Mouse (Mus musculus): ENCODE measurements around the gene Lrrc8b. TPM values are rescaled to one million over a fixed set of nuclear protein-coding genes. Genes with fewer than 3 reads are reported as not detected.
A peak's percentile ranks its signal among the peaks of the same experiment; 100 is the strongest.

Lrrc8b gene
- polyA plus RNA-seq, 1 experiment, result 14.0 TPM

DNA sequence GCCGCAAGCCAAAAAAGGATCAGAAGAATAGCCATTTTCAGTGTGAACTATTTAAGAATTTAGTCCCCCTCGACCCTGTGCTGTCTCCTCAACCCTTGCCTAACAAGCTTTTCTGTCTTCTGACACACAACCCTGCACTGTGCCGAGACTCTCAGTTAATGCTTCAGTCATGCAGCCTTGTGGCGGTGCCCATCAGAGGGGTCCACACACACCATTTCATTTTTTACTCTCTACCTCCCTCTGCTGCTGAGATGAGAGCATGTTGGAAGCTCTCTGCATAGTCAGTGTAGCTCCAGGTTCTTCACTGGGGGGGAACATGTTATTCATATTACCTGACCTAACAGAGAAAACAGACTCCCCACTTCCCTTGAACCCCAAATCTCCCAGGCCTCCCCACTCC, 75.8 kb downstream of the Lrrc8b start:
- H3K27me3 ChIP-seq (ENCODE audit: control insufficient read depth, insufficient read depth, low read length, poor library complexity, severe bottlenecking), result no peaks in the 10 kb centered on the region
- H3K36me3 ChIP-seq (ENCODE audit: control insufficient read depth, insufficient read depth, low read length, poor library complexity, severe bottlenecking), result no peaks in the 10 kb centered on the region
- TF ChIP-seq CTCF (IDR thresholded peaks at IDR 0.05; ENCODE audit: low read depth, low read length) (peak; percentile 7), EP300 (IDR thresholded peaks at IDR 0.05; ENCODE audit: insufficient read depth, low read depth, low read length) (no peak), POLR2A (IDR thresholded peaks at IDR 0.05; ENCODE audit: insufficient read depth, low read length) (no peak)
- H3K9me3 ChIP-seq (replicated peaks; ENCODE audit: control insufficient read depth, insufficient read depth, low read length, poor library complexity, severe bottlenecking), result no peaks in the 10 kb centered on the region
- H3K9ac ChIP-seq (ENCODE audit: low read depth, poor library complexity, severe bottlenecking), result no peak overlapping the region
- no peaks in the 10 kb centered on the region for H3K4me1 ChIP-seq (ENCODE audit: control insufficient read depth, insufficient read depth, low read length)
- H3K4me3 ChIP-seq (ENCODE audit: low read depth, low read length), result no peak overlapping the region
- H3K27ac ChIP-seq (ENCODE audit: insufficient read depth, low read length), result no peak overlapping the region

DNA sequence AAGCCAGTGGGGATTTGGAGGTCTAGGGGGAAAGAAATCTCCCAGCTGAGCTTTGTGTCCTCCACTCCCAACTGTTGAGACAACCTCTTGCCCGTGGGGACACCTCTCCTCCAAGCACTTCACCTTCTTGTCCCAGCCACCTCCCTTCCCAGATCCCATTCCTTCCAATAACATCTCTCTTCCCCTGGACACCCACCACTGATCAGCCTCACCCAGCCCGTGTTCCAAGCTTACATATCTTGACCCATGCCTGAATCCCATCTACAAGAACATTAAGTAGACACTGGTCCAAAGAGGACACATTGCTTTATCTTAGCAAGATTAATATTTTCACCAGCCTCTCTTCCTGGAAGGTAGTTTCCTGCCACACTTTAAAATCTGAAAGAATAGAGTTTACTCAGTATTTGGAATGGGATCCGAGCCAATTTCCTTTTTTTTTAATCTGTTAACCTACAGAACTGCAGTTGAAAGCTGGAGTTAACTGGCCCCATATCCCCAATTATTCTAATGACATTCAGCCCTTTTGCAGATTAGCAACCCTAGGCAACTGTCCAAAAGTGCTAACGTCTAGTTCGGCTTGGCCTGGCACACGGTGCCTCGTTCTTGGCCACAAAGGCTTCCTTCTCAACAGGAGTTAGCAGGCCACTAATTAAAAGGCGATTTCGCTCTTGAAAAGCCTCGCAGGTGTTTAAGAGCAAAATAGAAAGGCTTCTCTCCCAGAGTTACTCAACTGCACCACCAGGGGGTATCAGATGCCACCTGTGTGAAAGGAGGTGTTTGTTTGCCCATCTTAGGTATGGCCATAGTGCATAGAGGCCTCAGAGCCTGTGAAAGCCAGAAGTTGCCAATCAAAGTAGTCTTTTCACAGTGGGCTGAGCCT, 77.0 kb downstream of the Lrrc8b start:
- Histone ChIP-seq H3K9ac (ENCODE audit: low read depth, poor library complexity, severe bottlenecking) (no peak overlapping the region), H3K4me3 (ENCODE audit: low read depth, low read length) (no peak overlapping the region), H3K27ac (ENCODE audit: insufficient read depth, low read length) (no peak overlapping the region), H3K27me3 (ENCODE audit: control insufficient read depth, insufficient read depth, low read length, poor library complexity, severe bottlenecking) (no peaks in the 10 kb centered on the region), H3K36me3 (ENCODE audit: control insufficient read depth, insufficient read depth, low read length, poor library complexity, severe bottlenecking) (no peaks in the 10 kb centered on the region), H3K9me3 (replicated peaks; ENCODE audit: control insufficient read depth, insufficient read depth, low read length, poor library complexity, severe bottlenecking) (no peaks in the 10 kb centered on the region), H3K4me1 (ENCODE audit: control insufficient read depth, insufficient read depth, low read length) (no peaks in the 10 kb centered on the region)
- TF ChIP-seq POLR2A (IDR thresholded peaks at IDR 0.05; ENCODE audit: insufficient read depth, low read length), result no peak
- TF ChIP-seq EP300 (IDR thresholded peaks at IDR 0.05; ENCODE audit: insufficient read depth, low read depth, low read length), result no peak
- no peak for TF ChIP-seq CTCF (IDR thresholded peaks at IDR 0.05; ENCODE audit: low read depth, low read length)

DNA sequence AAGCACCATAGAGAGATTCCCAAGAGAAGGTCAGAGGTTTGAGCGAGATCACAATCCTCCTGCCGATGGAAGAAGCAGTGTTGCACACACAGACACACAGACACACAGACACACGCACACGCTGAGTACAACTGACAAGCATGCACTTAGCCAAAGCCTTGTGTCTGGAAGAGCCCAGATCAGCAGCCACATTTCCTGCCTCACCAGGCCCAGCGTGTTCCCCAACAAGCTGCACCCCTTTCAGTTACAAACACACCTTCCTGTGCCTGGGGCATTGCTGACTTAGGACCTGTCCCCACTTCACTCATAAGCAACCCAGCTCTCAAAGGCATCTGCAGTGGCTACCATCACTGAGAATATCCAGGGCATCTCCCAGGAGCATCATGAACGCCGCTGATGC, 77.8 kb downstream of the Lrrc8b start:
- Histone ChIP-seq H3K27me3 (ENCODE audit: control insufficient read depth, insufficient read depth, low read length, poor library complexity, severe bottlenecking) (no peaks in the 10 kb centered on the region), H3K9me3 (replicated peaks; ENCODE audit: control insufficient read depth, insufficient read depth, low read length, poor library complexity, severe bottlenecking) (no peaks in the 10 kb centered on the region), H3K4me3 (ENCODE audit: low read depth, low read length) (no peak overlapping the region), H3K4me1 (ENCODE audit: control insufficient read depth, insufficient read depth, low read length) (no peaks in the 10 kb centered on the region), H3K9ac (ENCODE audit: low read depth, poor library complexity, severe bottlenecking) (no peak overlapping the region), H3K27ac (ENCODE audit: insufficient read depth, low read length) (no peak overlapping the region), H3K36me3 (ENCODE audit: control insufficient read depth, insufficient read depth, low read length, poor library complexity, severe bottlenecking) (no peaks in the 10 kb centered on the region)
- TF ChIP-seq POLR2A (IDR thresholded peaks at IDR 0.05; ENCODE audit: insufficient read depth, low read length), result no peak
- no peak for TF ChIP-seq CTCF (IDR thresholded peaks at IDR 0.05; ENCODE audit: low read depth, low read length)
- TF ChIP-seq EP300 (IDR thresholded peaks at IDR 0.05; ENCODE audit: insufficient read depth, low read depth, low read length), result no peak

DNA sequence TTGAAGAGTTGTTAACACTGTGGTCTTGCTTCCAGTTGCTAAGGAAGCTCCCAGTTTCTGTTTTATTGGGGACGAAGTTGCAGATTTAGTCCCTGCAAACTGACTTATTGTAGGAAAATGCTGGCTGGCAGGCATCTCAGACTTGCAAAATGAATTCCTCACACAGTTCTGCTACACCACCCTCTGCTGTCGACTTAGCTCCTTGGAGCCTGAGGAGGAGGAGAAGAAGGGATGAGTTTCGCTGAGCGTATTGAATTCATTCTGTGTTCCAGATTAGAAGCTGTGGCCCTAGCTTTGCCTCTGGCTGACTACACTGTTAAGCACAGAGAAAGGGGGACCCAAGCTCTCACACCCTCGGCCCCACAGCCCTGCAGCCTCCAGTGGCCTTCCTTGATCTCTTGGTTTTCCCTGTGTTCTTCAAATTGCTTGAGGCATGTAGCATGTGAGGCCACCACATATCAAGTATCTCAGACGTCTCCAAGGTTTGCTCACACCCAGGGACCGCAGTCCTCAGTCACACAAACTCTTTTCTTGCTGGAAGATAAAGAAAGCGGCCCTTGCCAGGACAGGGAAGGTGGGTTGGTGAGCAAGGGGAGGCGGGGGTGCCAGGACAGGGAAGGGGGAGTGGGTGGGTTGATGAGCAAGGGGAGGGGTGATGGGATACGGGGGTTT, 78.8 kb downstream of the Lrrc8b start:
- Histone ChIP-seq H3K9ac (ENCODE audit: low read depth, poor library complexity, severe bottlenecking) (no peak overlapping the region), H3K36me3 (ENCODE audit: control insufficient read depth, insufficient read depth, low read length, poor library complexity, severe bottlenecking) (no peaks in the 10 kb centered on the region), H3K4me3 (ENCODE audit: low read depth, low read length) (no peak overlapping the region), H3K9me3 (replicated peaks; ENCODE audit: control insufficient read depth, insufficient read depth, low read length, poor library complexity, severe bottlenecking) (no peaks in the 10 kb centered on the region), H3K4me1 (ENCODE audit: control insufficient read depth, insufficient read depth, low read length) (no peaks in the 10 kb centered on the region), H3K27ac (ENCODE audit: insufficient read depth, low read length) (no peak overlapping the region), H3K27me3 (ENCODE audit: control insufficient read depth, insufficient read depth, low read length, poor library complexity, severe bottlenecking) (no peaks in the 10 kb centered on the region)
- TF ChIP-seq POLR2A (IDR thresholded peaks at IDR 0.05; ENCODE audit: insufficient read depth, low read length), result no peak
- TF ChIP-seq CTCF (IDR thresholded peaks at IDR 0.05; ENCODE audit: low read depth, low read length), result no peak
- no peak for TF ChIP-seq EP300 (IDR thresholded peaks at IDR 0.05; ENCODE audit: insufficient read depth, low read depth, low read length)

DNA sequence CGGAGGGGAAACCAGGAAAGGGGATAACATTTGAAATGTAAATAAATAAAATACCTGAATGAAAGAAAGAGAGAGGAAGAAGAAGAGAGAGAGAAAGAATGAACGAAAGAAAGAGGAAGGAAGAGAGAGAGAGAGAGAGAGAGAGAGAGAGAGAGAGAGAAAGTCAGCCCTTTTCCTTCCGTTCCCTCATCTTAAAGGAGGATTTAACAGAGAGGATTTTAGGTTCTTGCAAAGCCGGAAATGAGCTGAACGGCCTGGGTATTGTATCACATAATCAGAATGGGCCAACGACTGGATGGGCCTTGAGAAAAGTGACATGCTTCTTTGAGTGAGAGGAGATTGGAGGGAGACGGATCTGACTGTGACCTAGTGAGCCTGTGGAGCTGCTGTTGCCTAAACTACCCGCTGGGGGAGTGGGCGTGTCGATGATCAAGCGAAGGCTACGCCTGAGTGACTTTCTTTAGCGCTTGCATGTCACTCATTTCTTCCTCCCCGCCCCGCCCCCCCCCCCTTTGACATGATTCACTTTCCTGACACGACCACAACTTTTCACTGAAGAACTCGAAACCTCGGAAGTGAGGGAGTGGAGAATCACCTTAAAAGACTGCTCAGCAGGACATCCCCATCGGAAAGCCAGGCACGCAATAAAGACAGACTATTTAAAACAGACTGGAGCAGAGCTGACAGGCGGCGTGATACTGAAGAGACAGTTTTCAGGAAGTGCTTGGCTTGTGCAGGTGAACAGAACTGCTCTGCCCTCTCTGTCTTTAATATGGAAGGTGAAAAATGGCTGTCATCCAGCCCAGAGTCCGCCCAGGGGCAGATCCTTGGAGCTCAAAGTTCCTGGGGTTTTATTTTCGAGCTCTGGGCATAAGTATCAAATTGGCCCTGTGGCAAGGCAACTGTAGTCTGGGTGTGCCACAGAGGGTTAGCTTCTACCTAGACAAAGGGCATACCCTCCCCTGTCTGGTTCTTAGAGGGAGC, 79.6 kb downstream of the Lrrc8b start:
- Histone ChIP-seq H3K36me3 (ENCODE audit: control insufficient read depth, insufficient read depth, low read length, poor library complexity, severe bottlenecking) (no peaks in the 10 kb centered on the region), H3K27ac (ENCODE audit: insufficient read depth, low read length) (no peak overlapping the region), H3K4me1 (ENCODE audit: control insufficient read depth, insufficient read depth, low read length) (no peaks in the 10 kb centered on the region), H3K9me3 (replicated peaks; ENCODE audit: control insufficient read depth, insufficient read depth, low read length, poor library complexity, severe bottlenecking) (no peaks in the 10 kb centered on the region), H3K4me3 (ENCODE audit: low read depth, low read length) (no peak overlapping the region), H3K9ac (ENCODE audit: low read depth, poor library complexity, severe bottlenecking) (no peak overlapping the region), H3K27me3 (ENCODE audit: control insufficient read depth, insufficient read depth, low read length, poor library complexity, severe bottlenecking) (no peaks in the 10 kb centered on the region)
- TF ChIP-seq EP300 (IDR thresholded peaks at IDR 0.05; ENCODE audit: insufficient read depth, low read depth, low read length) (no peak), POLR2A (IDR thresholded peaks at IDR 0.05; ENCODE audit: insufficient read depth, low read length) (no peak), CTCF (IDR thresholded peaks at IDR 0.05; ENCODE audit: low read depth, low read length) (no peak)
